Mouse (Mus musculus) lung, embryonic 16.5 days (tissue): ENCODE data around the gene Usp21. TPM values are rescaled to one million over a fixed set of nuclear protein-coding genes. Genes with fewer than 3 reads are reported as not detected.

Experiments used
- ATAC-seq: fragments of 200-750 bp; cut with Nextera tagmentation; 2 replicates; pipeline ENCODE4 v1.8.0; 2017; ENCODE audit warnings: low read depth, mild to moderate bottlenecking, moderate library complexity
- H3K27ac ChIP-seq: fragments of 300-500 bp; sonication (generic); 2 replicates; pipeline ENCODE4 v1.5.1; 2014; ENCODE audit warnings: mild to moderate bottlenecking, control low read depth, low read length
- H3K27me3 ChIP-seq: fragments of 300-500 bp; sonication (generic); 2 replicates; pipeline ENCODE4 v1.6.1; 2014; ENCODE audit warnings: low read depth, low read length, mixed read lengths; ENCODE audit not compliant: control insufficient read depth, insufficient read depth
- H3K36me3 ChIP-seq: fragments of 300-500 bp; sonication (generic); 2 replicates; pipeline ENCODE4 v1.6.1; 2014; ENCODE audit warnings: low read length; ENCODE audit not compliant: control insufficient read depth, insufficient read depth
- H3K4me1 ChIP-seq: fragments of 300-500 bp; sonication (generic); replicated peaks from 2 replicates; pipeline ENCODE4 v1.6.1; 2014; ENCODE audit warnings: low read length, mixed read lengths; ENCODE audit not compliant: control insufficient read depth, insufficient read depth
- H3K4me2 ChIP-seq: fragments of 300-500 bp; sonication (generic); 2 replicates; pipeline ENCODE4 v1.6.1; 2014; ENCODE audit warnings: low read depth, low read length, control low read depth
- H3K4me3 ChIP-seq: fragments of 300-500 bp; sonication (generic); 2 replicates; pipeline ENCODE4 v1.5.1; 2014; ENCODE audit warnings: mild to moderate bottlenecking, low read length, control low read depth
- H3K9ac ChIP-seq: fragments of 300-500 bp; sonication (generic); 2 replicates; pipeline ENCODE4 v1.6.1; 2014; ENCODE audit warnings: low read length, control low read depth
- H3K9me3 ChIP-seq: fragments of 300-500 bp; sonication (generic); 2 replicates; pipeline ENCODE4 v1.6.1; 2016; ENCODE audit warnings: low read length; ENCODE audit not compliant: control insufficient read depth
- WGBS: fragments of 180-500 bp; shearing (Covaris S2); extraction: QIAGEN DNeasy Blood & Tissue Kit; methylation state at CpG from one replicate; pipeline ENCODE4 v1.1.7; 2014; 5-methylcytosine and 5-hydroxymethylcytosine counted together
- polyA plus RNA-seq: library from polyadenylated mRNA; unstranded; fragments of >200 nt; fragmentation: Nextera tagmentation; extraction: Ambion mirVana; gene quantifications from 2 replicates; pipeline ENCODE4 v1.2.1, GENCODE M21; 2015

The Usp21 gene
- polyA plus RNA-seq, 1 experiment from 2014 or later, result 76.0 TPM

- H3K36me3 ChIP-seq, result peaks cover 24% of the 10 kb centered on the region
- peaks cover 8% of the 10 kb centered on the region for H3K4me1 ChIP-seq
- H3K27me3 ChIP-seq, result no peaks in the 10 kb centered on the region
- peak within 1 kb of the TSS; percentile 94 for H3K27ac ChIP-seq
- H3K9me3 ChIP-seq, result no peaks in the 10 kb centered on the region
- H3K4me3 ChIP-seq, result peak within 1 kb of the TSS; percentile 80
- under 1% methylated on average over 26 of the region's 26 CpGs for WGBS
- peak; percentile 98 for ATAC-seq
- peak within 1 kb of the TSS; percentile 85 for H3K9ac ChIP-seq
- H3K4me2 ChIP-seq, result peak within 1 kb of the TSS; percentile 90
Observed at GRCm38 (mm10) chr1:171280916-171281527, 6.8 kb downstream of the Usp21 start, which contains the start of gene Ppox. Ppox (minus strand) TSS chr1:171281186.

DNA sequence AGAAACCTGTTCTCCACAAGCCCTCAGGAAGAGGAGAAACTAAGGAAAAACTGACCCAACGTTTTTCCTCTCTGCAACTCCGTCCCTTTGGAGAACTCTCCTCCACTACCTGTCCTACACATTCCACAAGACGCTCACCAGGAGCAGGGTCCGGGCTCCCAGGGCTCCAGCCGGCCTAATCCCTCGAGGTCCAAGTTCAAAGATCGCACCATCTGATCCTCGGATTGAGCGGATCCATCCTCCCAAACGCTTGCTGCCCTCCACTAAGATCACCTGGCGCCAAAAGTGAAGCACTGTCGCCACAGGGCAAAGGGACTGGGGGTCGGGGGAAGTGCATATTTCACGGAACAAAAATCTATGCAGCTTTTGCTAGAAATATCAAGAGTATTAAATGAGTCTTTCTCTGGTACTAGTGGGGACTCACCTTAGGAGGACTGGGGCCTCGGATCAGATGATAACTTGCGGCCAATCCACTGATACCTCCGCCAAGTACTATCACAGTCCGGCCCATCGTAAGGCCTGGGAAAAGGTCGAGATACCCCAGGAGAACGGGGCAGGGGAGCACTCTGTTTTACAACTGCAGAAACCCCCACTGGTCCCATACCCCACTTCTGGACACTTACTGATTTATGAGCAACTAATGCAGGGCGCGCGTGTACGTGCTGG lies 7.4 kb downstream of the Usp21 start:
- peak overlapping the region; percentile 80 for H3K4me3 ChIP-seq
- peak; percentile 2 for ATAC-seq
- peak overlapping the region; percentile 90 for H3K4me2 ChIP-seq
- no peaks in the 10 kb centered on the region for H3K27me3 ChIP-seq
- peak overlapping the region; percentile 85 for H3K9ac ChIP-seq
- H3K27ac ChIP-seq, result peak overlapping the region; percentile 32; the same call in 1 of the 2 replicates
- H3K36me3 ChIP-seq, result peaks cover 30% of the 10 kb centered on the region
- H3K4me1 ChIP-seq, result peaks cover 8% of the 10 kb centered on the region
- no peaks in the 10 kb centered on the region for H3K9me3 ChIP-seq
- under 1% methylated on average over 25 of the region's 25 CpGs for WGBS

- Histone ChIP-seq H3K27ac (no peak overlapping the region), H3K4me1 (peaks cover 8% of the 10 kb centered on the region), H3K36me3 (peaks cover 34% of the 10 kb centered on the region), H3K9ac (peak overlapping the region; percentile 85), H3K9me3 (no peaks in the 10 kb centered on the region), H3K4me3 (peak overlapping the region; percentile 80), H3K4me2 (peak overlapping the region; percentile 90), H3K27me3 (no peaks in the 10 kb centered on the region)
- ATAC-seq, result no peak
- WGBS, result 61% methylated on average over 5 of the region's 5 CpGs
Observed at GRCm38 (mm10) chr1:171279721-171280120, 8.1 kb downstream of the Usp21 start.

DNA sequence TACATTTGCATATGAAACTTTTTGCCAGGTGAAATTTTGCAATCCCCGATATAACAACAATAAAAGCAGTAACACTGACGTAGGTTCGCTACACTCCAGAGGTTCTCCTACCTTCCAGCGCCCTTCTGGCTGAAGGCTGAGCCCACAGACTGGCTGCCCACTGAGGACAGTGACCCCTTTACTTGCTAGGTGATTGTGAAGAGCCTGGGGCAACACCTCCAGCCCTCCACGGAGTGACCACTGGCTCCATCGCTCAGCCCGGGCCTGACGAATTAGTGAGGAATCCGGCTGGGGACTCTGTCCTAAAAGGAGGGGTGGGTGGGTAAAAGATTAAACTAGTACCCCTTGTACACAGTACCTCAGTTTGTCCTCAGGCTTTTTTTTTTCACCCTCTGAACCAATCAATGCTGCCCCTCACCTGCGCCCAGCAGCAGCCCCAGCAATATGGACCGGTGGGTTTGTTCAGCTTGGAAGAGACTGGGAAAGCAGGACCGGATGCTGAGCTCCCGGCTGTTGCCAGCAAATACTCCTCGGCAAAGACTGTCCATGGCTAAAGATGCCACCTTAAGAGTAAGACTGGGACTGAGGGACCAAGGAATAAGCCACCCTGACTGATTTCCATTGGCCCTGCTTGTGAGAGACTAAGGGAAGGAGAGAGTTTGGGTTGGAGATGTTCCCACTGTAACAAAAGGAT lies 8.6 kb downstream of the Usp21 start:
- Histone ChIP-seq H3K4me2 (no peak overlapping the region), H3K27me3 (no peaks in the 10 kb centered on the region), H3K4me1 (peaks cover 8% of the 10 kb centered on the region), H3K27ac (no peak overlapping the region), H3K9ac (no peak overlapping the region), H3K4me3 (no peak overlapping the region), H3K36me3 (peaks cover 40% of the 10 kb centered on the region), H3K9me3 (no peaks in the 10 kb centered on the region)
- 82% methylated on average over 14 of the region's 14 CpGs for WGBS
- ATAC-seq, result no peak

DNA sequence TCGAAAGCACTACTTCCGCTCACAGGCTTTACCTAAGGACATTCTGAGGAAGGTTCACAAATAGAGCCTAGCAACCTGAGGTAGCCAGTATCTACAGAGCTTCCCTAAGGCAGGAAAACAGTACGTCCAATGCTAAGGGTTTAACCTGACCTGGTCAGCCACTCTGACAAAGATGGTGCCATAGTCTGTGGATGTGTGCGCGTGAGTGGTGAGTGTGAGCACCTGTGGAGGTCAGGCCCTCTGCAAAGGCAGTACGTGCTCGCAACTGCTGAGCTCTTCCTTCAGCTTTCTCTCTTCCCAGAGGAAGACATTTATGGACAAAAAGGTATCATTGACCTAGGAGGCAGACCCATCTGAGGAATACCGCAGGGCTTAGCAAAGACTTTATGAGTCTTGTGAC lies 9.4 kb downstream of the Usp21 start:
- Histone ChIP-seq H3K4me1 (peaks cover 8% of the 10 kb centered on the region), H3K27ac (no peak overlapping the region), H3K36me3 (peaks cover 44% of the 10 kb centered on the region), H3K4me3 (no peak overlapping the region), H3K4me2 (no peak overlapping the region), H3K27me3 (no peaks in the 10 kb centered on the region), H3K9ac (no peak overlapping the region), H3K9me3 (no peaks in the 10 kb centered on the region)
- no peak for ATAC-seq
- WGBS, result 93% methylated on average over 8 of the region's 8 CpGs

GRCm38 (mm10) chr1:171277736-171278135 lies 10.1 kb downstream of the Usp21 start:
- H3K4me1 ChIP-seq, result peaks cover 8% of the 10 kb centered on the region
- no peak overlapping the region for H3K4me3 ChIP-seq
- H3K4me2 ChIP-seq, result no peak overlapping the region
- peaks cover 45% of the 10 kb centered on the region for H3K36me3 ChIP-seq
- WGBS, result 86% methylated on average over 10 of the region's 10 CpGs
- no peak overlapping the region for H3K9ac ChIP-seq
- H3K9me3 ChIP-seq, result no peaks in the 10 kb centered on the region
- H3K27ac ChIP-seq, result no peak overlapping the region
- ATAC-seq, result no peak
- no peaks in the 10 kb centered on the region for H3K27me3 ChIP-seq

DNA sequence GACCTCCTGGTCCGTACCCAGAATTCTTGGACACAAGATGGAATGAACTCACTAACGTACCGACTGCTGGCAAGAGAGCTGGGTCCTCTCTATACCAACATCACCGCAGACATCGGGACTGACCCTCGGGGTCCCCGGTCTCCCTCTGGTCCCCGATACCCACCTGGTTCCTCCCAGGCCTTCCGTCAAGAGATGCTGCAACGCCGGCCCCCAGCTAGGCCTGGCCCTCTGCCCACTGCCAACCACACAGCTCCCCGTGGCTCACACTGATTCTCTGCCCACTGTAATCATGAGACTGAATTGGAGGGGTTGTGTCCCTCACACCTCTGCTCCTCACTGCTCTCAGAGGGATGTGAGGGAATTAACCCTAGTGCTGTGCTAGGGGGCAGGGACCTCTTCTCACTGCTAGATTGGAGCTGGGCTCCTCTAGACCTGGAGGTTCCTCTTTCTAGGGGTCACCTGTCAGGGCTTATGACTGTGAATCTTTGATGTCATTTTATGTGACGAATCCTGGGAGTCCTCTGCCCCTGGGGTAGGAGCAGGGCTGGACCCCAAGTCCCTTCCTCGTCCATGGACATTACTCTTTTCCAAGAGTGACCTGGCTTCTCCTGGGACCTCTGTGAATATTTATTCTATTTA lies 11.6 kb downstream of the Usp21 start:
- peaks cover 17% of the 10 kb centered on the region for H3K4me1 ChIP-seq
- H3K36me3 ChIP-seq, result peaks cover 47% of the 10 kb centered on the region
- no peak overlapping the region for H3K4me3 ChIP-seq
- WGBS, result 87% methylated on average over 14 of the region's 14 CpGs
- no peak overlapping the region for H3K27ac ChIP-seq
- no peaks in the 10 kb centered on the region for H3K27me3 ChIP-seq
- no peak overlapping the region for H3K9ac ChIP-seq
- no peak overlapping the region for H3K4me2 ChIP-seq
- ATAC-seq, result no peak
- H3K9me3 ChIP-seq, result no peaks in the 10 kb centered on the region

DNA sequence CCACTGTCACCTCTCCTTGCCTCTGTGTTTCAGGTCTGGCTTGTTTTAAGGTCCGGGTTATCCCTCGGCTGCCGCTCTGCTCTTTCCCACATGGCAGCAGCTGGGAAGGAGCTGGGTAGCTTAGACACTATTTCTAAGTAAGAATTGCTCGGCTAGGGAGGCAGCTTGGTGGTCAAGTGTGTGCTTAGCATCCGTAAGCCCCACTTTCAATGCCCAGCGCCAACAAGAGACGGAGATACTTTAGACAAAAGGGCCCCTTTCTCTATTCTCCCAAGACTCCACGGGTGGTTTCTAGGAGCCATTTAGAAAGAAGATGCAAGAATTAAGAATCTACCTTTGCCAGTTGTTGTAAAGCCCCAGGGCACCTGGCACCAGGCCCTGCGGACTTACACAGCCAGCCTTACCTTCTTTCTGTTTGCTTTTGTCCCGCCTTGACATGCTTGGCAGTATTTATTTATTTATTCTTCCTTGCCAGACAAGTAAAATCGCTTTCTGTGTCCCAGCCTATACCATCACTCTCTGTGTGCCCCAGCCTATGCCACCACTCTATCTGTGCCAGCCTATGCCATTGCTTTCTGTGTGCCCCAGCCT lies 12.6 kb downstream of the Usp21 start:
- Histone ChIP-seq H3K36me3 (peaks cover 47% of the 10 kb centered on the region), H3K4me2 (no peak overlapping the region), H3K27me3 (no peaks in the 10 kb centered on the region), H3K4me1 (peaks cover 20% of the 10 kb centered on the region), H3K27ac (no peak overlapping the region), H3K9ac (no peak overlapping the region), H3K4me3 (no peak overlapping the region), H3K9me3 (no peaks in the 10 kb centered on the region)
- no peak for ATAC-seq
- WGBS, result 74% methylated on average over 11 of the region's 11 CpGs

DNA sequence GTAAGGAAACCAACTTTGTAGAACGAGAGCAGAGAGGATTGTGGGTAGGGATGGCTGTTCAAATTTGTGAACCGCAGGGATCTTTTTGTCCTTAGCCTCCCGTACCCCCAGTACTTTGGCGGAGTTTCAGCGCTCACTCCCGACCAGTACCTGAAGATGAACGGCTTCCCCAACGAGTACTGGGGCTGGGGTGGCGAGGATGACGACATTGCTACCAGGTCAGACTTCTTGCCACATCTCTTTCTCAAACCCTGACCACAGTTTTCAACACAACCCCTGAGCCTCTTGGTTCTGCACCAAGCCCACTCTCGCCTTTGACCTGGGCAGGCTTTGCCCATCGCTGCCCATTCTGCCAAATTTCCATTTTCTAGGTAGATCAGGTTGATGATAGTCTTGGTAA lies 13.6 kb downstream of the Usp21 start:
- H3K27me3 ChIP-seq, result no peaks in the 10 kb centered on the region
- no peak overlapping the region for H3K4me2 ChIP-seq
- peaks cover 47% of the 10 kb centered on the region for H3K36me3 ChIP-seq
- H3K4me1 ChIP-seq, result peaks cover 15% of the 10 kb centered on the region
- ATAC-seq, result no peak
- H3K9me3 ChIP-seq, result no peaks in the 10 kb centered on the region
- WGBS, result 87% methylated on average over 12 of the region's 12 CpGs
- no peak overlapping the region for H3K9ac ChIP-seq
- no peak overlapping the region for H3K4me3 ChIP-seq
- no peak overlapping the region for H3K27ac ChIP-seq
